11 mouse cellular contexts compared by ENCODE assay signal in the genomic region with DNA sequence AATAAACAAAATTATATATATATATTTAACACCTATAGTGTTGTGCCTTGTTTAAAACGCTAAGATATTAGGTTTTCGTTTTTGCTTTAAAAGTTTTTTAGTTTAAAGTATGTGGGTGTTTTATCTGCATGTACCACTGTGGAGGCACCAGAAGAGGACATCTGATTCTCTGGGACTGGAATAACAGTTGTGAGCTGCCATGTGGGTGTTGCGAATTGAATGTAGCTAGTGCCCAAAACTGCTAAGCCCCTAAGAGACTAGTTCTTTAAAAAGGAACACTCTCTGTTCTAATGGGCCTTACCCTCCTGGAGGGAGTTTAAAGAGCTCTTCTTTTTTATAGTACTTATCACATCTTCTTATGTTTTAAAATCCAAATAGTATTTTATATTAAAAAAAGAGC.
"Had no signal": no experiment of that assay in that cellular context is flagged by ENCODE, and none has a peak within 500 bp of the region (broad histone marks: within the 10 kb centered on the region; RNA-seq: fewer than 3 reads in every experiment).

No protein-coding gene starts in this region.

- DNase-seq: kidney, adult 2 months; kidney, postnatal 14 days; lung, embryonic 14.5 days; lung, postnatal 10 days; lung, postnatal 4 days; midbrain, embryonic 14.5 days; right cerebral cortex, postnatal 25 days; thymus, adult 18-20 months; thymus, postnatal 14 days had no signal

- ATAC-seq: intestine, embryonic 16.5 days; liver, embryonic 12.5 days had no signal
